Mouse (Mus musculus) megakaryocyte, embryonic 14.5 days (primary cell): ENCODE results near the gene Nfatc4. TPM values are rescaled to one million over a fixed set of nuclear protein-coding genes. Genes with fewer than 3 reads are reported as not detected.

Source experiments
- H3K27me3 ChIP-seq: replicated peaks from 2 replicates; pipeline ENCODE3; 2012; ENCODE audit warnings: inconsistent platforms
- H3K36me3 ChIP-seq: replicated peaks from 2 replicates; pipeline ENCODE3; 2012; ENCODE audit warnings: low read length, inconsistent platforms, mixed read lengths
- H3K4me1 ChIP-seq: 2 replicates; pipeline ENCODE4 v1.6.1; 2012; ENCODE audit warnings: inconsistent platforms
- H3K4me3 ChIP-seq: replicated peaks from 2 replicates; pipeline ENCODE3; 2012; ENCODE audit warnings: moderate library complexity, mild to moderate bottlenecking, inconsistent platforms
- H3K9me3 ChIP-seq: 2 replicates; pipeline ENCODE4 v1.6.1; 2012; ENCODE audit warnings: inconsistent platforms
- FLI1 ChIP-seq: IDR thresholded peaks from 2 replicates; pipeline ENCODE4 v1.6.1; 2012; ENCODE audit warnings: low read length, inconsistent platforms, mixed read lengths
- GATA1 ChIP-seq: IDR thresholded peaks from 3 replicates; pipeline ENCODE4 v1.6.1; 2012; ENCODE audit warnings: mixed read lengths, low read length, inconsistent platforms, borderline replicate concordance
- polyA plus RNA-seq: library from polyadenylated mRNA; stranded (reverse); fragments of >175 nt; gene quantifications from 2 replicates; pipeline ENCODE4 v1.2.3, GENCODE M21; 2012; ENCODE audit warnings: low replicate concordance; ENCODE audit not compliant: insufficient read depth

Nfatc4 gene
- 0.08 TPM in 1 of 2 replicates, not detected in the other for polyA plus RNA-seq

GRCm38 (mm10) chr14:55822991-55823762 lies at the start of gene Nfatc4:
Gene Nfatc4 (plus strand): TSS chr14:55823144.
- peaks cover 26% of the 10 kb centered on the region for H3K4me1 ChIP-seq
- peaks cover 58% of the 10 kb centered on the region for H3K27me3 ChIP-seq
- no peaks in the 10 kb centered on the region for H3K36me3 ChIP-seq
- peak within 1 kb of the TSS; percentile 87 for H3K4me3 ChIP-seq
- TF ChIP-seq GATA1, result no peak
- no peak for TF ChIP-seq FLI1
- no peaks in the 10 kb centered on the region for H3K9me3 ChIP-seq

- H3K27me3 ChIP-seq, result peaks cover 53% of the 10 kb centered on the region
- H3K4me3 ChIP-seq, result no peak overlapping the region
- peaks cover 46% of the 10 kb centered on the region for H3K4me1 ChIP-seq
- H3K9me3 ChIP-seq, result no peaks in the 10 kb centered on the region
- no peaks in the 10 kb centered on the region for H3K36me3 ChIP-seq
- TF ChIP-seq FLI1 (no peak), GATA1 (no peak)
Measured at GRCm38 (mm10) chr14:55776711-55777110, 46.2 kb upstream of the Nfatc4 start.

- TF ChIP-seq GATA1, result no peak
- TF ChIP-seq FLI1, result no peak
- no peak overlapping the region for H3K4me3 ChIP-seq
- H3K4me1 ChIP-seq, result peaks cover 44% of the 10 kb centered on the region
- H3K27me3 ChIP-seq, result peaks cover 52% of the 10 kb centered on the region
- no peaks in the 10 kb centered on the region for H3K36me3 ChIP-seq
- H3K9me3 ChIP-seq, result no peaks in the 10 kb centered on the region
Measured at GRCm38 (mm10) chr14:55777176-55777575, 45.8 kb upstream of the Nfatc4 start.

- peaks cover 51% of the 10 kb centered on the region for H3K27me3 ChIP-seq
- no peaks in the 10 kb centered on the region for H3K9me3 ChIP-seq
- H3K4me3 ChIP-seq, result peak overlapping the region; percentile 15
- no peaks in the 10 kb centered on the region for H3K36me3 ChIP-seq
- TF ChIP-seq FLI1 (no peak), GATA1 (no peak)
- H3K4me1 ChIP-seq, result peaks cover 46% of the 10 kb centered on the region
Measured at GRCm38 (mm10) chr14:55777806-55778205, 45.1 kb upstream of the Nfatc4 start.

DNA sequence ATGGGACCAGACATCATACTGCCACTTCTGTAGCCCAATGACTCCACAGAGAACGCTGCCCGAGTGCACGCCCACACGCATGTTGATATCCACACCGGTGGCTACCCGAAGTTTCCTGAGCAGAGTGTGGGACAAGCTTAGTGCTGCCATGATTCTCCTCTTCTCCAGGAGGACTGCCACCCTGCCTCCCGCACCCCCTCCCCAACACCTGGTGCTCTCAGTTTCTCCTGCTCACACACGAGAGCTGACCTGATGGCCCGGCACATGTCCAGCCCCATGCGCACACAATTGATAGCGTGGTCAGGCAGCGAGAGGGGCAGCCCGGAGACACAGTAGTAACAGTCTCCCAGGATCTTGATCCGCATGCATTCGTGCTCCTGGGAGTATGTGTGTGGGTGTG lies 44.3 kb upstream of the Nfatc4 start:
- Histone ChIP-seq H3K4me3 (no peak overlapping the region), H3K36me3 (no peaks in the 10 kb centered on the region), H3K9me3 (no peaks in the 10 kb centered on the region), H3K27me3 (peaks cover 50% of the 10 kb centered on the region), H3K4me1 (peaks cover 50% of the 10 kb centered on the region)
- TF ChIP-seq FLI1 (no peak), GATA1 (no peak)

GRCm38 (mm10) chr14:55779656-55780055 lies 43.3 kb upstream of the Nfatc4 start:
- Histone ChIP-seq H3K4me3 (no peak overlapping the region), H3K27me3 (peaks cover 44% of the 10 kb centered on the region), H3K4me1 (peaks cover 42% of the 10 kb centered on the region), H3K36me3 (peaks cover 4% of the 10 kb centered on the region), H3K9me3 (no peaks in the 10 kb centered on the region)
- TF ChIP-seq FLI1 (no peak), GATA1 (no peak)

GRCm38 (mm10) chr14:55780736-55781135 lies 42.2 kb upstream of the Nfatc4 start:
- Histone ChIP-seq H3K9me3 (no peaks in the 10 kb centered on the region), H3K4me1 (peaks cover 42% of the 10 kb centered on the region), H3K36me3 (peaks cover 14% of the 10 kb centered on the region), H3K27me3 (peaks cover 37% of the 10 kb centered on the region), H3K4me3 (no peak overlapping the region)
- TF ChIP-seq GATA1, result no peak
- TF ChIP-seq FLI1, result no peak

- Histone ChIP-seq H3K36me3 (peaks cover 20% of the 10 kb centered on the region), H3K4me3 (peak overlapping the region; percentile 84), H3K27me3 (peaks cover 36% of the 10 kb centered on the region), H3K9me3 (no peaks in the 10 kb centered on the region), H3K4me1 (peaks cover 42% of the 10 kb centered on the region)
- no peak for TF ChIP-seq GATA1
- no peak for TF ChIP-seq FLI1
Measured at GRCm38 (mm10) chr14:55781310-55781709, 41.6 kb upstream of the Nfatc4 start.

DNA sequence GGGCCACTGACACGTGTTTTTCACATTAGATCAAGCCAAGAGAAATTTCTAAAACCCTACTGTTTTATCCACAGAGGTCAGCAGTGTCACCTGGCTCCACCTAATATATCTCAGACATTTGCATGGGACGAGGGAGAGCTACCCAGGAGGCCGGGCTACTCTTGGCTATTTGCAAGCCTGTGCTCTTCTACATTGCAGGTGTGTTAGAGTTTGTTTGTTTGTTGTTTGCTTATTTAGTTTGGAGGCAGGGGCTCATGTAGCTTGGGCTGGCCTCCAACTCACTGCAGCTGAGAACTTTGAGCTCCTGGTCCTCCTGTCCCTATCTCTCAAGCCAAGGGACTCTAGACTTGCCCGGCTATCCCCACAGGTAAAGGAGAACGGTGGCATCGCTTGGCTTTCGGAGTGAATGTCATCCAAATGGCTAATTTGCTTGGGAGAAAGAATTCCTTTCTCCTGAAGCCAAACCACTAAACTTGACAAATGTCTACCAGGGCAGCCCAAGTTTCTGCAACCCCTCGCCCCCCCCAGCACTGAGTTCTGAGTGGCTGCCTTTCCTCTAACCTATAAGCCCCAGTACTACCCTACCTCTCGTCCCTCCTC lies 40.5 kb upstream of the Nfatc4 start:
- H3K4me3 ChIP-seq, result no peak overlapping the region
- TF ChIP-seq GATA1, result no peak
- TF ChIP-seq FLI1, result no peak
- no peaks in the 10 kb centered on the region for H3K9me3 ChIP-seq
- peaks cover 39% of the 10 kb centered on the region for H3K4me1 ChIP-seq
- H3K27me3 ChIP-seq, result peaks cover 36% of the 10 kb centered on the region
- H3K36me3 ChIP-seq, result peaks cover 32% of the 10 kb centered on the region
